Mouse (Mus musculus) forebrain, embryonic 10.5 days (tissue): ENCODE data around the gene Urb1. TPM values are rescaled to one million over a fixed set of nuclear protein-coding genes. Genes with fewer than 3 reads are reported as not detected.

Source experiments
- DNase-seq: peaks from one replicate; pipeline ENCODE4 v3.0.0-alpha.2; 2017; ENCODE audit warnings: low spot score; ENCODE audit errors: extremely low spot score
- H3K27ac ChIP-seq: fragments of 300-500 bp; sonication (generic); 2 replicates; pipeline ENCODE4 v1.5.1; 2016; ENCODE audit warnings: mild to moderate bottlenecking
- H3K27me3 ChIP-seq: fragments of 300-500 bp; sonication (generic); 2 replicates; pipeline ENCODE4 v1.6.1; 2016; ENCODE audit warnings: mild to moderate bottlenecking; ENCODE audit not compliant: poor library complexity, severe bottlenecking
- H3K36me3 ChIP-seq: fragments of 300-500 bp; sonication (generic); replicated peaks from 2 replicates; pipeline ENCODE4 v1.6.1; 2016; ENCODE audit warnings: mild to moderate bottlenecking, moderate library complexity
- H3K4me1 ChIP-seq: fragments of 300-500 bp; sonication (generic); 2 replicates; pipeline ENCODE4 v1.6.1; 2016
- H3K4me3 ChIP-seq: fragments of 300-500 bp; sonication (generic); 2 replicates; pipeline ENCODE4 v1.5.1; 2016; ENCODE audit warnings: mild to moderate bottlenecking, moderate library complexity
- H3K9me3 ChIP-seq: fragments of 300-500 bp; sonication (generic); 2 replicates; pipeline ENCODE4 v1.6.1; 2016; ENCODE audit warnings: mild to moderate bottlenecking, moderate library complexity
- WGBS: fragments of 180-500 bp; shearing (Covaris S2); methylation state at CpG from one replicate; pipeline ENCODE4 v1.1.7; 2016; 5-methylcytosine and 5-hydroxymethylcytosine counted together
- polyA plus RNA-seq: library from polyadenylated mRNA; unstranded; fragments of >200 nt; fragmentation: Nextera tagmentation; extraction: Ambion mirVana; gene quantifications from 2 replicates; pipeline ENCODE4 v1.2.1, GENCODE M21; 2016

The Urb1 gene
- polyA plus RNA-seq, 1 experiment from 2014 or later, result 13.8 TPM

GRCm38 (mm10) chr16:90747143-90747542, 63.1 kb downstream of the Urb1 start:
- H3K9me3 ChIP-seq, result no peaks in the 10 kb centered on the region
- no peak overlapping the region for H3K27ac ChIP-seq
- peaks cover 8% of the 10 kb centered on the region for H3K4me1 ChIP-seq
- H3K36me3 ChIP-seq, result peaks cover 19% of the 10 kb centered on the region
- no peak overlapping the region for H3K4me3 ChIP-seq
- 88% methylated on average over 6 of the region's 6 CpGs for WGBS
- H3K27me3 ChIP-seq, result no peaks in the 10 kb centered on the region
- no peak for DNase-seq

DNA sequence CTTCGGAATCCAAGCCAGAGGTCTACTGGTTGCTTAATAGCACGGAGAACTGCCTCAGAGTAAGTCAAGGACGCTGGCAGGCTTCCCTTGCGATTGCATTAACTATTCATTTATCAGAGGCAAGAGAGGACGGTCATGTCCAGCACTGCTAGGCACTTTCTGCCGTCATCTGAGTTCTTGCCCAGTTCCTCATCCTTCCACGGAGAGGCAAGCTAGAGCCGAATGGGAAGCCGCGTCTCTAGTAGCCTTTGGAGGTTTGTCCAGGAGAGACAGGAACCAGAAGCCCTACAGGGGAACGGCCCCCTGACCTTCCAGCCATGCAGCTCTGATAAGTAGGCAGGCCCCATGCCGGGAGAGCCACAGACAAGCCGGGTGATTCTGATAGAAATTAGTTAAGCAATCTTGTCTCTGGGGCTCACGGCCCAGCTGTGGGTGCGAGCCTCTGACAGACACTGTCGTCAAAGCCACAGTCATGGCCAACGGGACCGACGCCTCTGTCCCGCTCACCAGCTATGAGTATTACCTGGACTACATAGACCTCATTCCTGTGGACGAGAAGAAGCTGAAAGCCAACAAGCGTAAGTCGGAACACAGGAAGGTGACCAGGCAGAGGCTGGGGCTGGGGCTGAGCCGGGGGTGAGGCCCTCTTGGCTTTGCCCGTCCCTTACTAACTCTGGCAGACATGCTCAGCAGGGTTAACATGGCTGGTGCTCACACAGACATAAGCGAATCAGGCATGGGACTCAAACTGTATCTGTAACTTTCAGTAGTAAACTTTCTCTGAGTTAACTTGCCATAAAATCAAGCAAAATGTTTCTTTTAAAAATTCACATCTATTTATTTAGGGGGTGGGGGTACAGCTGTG, 71.9 kb downstream of the Urb1 start, which contains the start of gene Mrap:
Gene Mrap, plus strand, starts transcription at position 116 of the 865 bp plus-strand sequence.
- 87% methylated on average over 26 of the region's 26 CpGs for WGBS
- peaks cover 19% of the 10 kb centered on the region for H3K4me1 ChIP-seq
- H3K27ac ChIP-seq, result peak within 1 kb of the TSS; percentile 62; the same call in 1 of the 2 replicates
- no peaks in the 10 kb centered on the region for H3K27me3 ChIP-seq
- no peaks in the 10 kb centered on the region for H3K9me3 ChIP-seq
- no peak within 1 kb of the TSS for H3K4me3 ChIP-seq
- no peak for DNase-seq
- no peaks in the 10 kb centered on the region for H3K36me3 ChIP-seq

- H3K36me3 ChIP-seq, result no peaks in the 10 kb centered on the region
- H3K4me3 ChIP-seq, result no peak overlapping the region
- 79% methylated on average over 10 of the region's 10 CpGs for WGBS
- H3K4me1 ChIP-seq, result peaks cover 10% of the 10 kb centered on the region
- no peak overlapping the region for H3K27ac ChIP-seq
- H3K9me3 ChIP-seq, result no peaks in the 10 kb centered on the region; the same call in 1 of the 2 replicates
- DNase-seq, result no peak
- no peaks in the 10 kb centered on the region for H3K27me3 ChIP-seq
Measured at GRCm38 (mm10) chr16:90736672-90737270, 73.4 kb downstream of the Urb1 start.

DNA sequence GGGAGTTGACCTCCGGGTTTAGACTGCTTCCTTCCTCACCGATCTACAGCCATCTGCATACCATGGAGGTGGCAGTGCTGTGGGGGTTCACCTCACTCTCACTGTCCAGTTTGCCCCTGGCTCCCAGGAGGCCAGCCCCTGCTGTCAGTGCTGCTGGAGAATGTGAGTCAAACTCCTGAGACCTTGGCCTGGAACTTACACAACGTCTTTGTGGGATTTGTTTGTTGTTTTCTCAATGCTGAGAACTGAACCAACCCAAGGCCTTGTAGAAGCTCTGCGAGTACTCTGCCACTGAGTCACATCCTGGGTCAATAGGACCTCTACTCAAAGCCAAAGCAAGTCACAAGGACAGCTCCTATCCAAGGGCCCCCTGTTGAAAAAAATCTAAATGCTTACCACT, 74.6 kb downstream of the Urb1 start:
- no peak for DNase-seq
- no peaks in the 10 kb centered on the region for H3K27me3 ChIP-seq
- no peaks in the 10 kb centered on the region for H3K36me3 ChIP-seq
- no peak overlapping the region for H3K27ac ChIP-seq
- H3K4me3 ChIP-seq, result no peak overlapping the region
- 89% methylated on average over 4 of the region's 4 CpGs for WGBS
- peaks cover 9% of the 10 kb centered on the region; the same call in 1 of the 2 replicates for H3K9me3 ChIP-seq
- H3K4me1 ChIP-seq, result peaks cover 7% of the 10 kb centered on the region; the same call in 1 of the 2 replicates

GRCm38 (mm10) chr16:90727233-90728115, 82.7 kb downstream of the Urb1 start, which contains the start of gene Mis18a:
TSS of gene Mis18a (minus strand) at chr16:90727404.
- Histone ChIP-seq H3K27me3 (no peaks in the 10 kb centered on the region), H3K27ac (peak within 1 kb of the TSS; percentile 90), H3K9me3 (peaks cover 9% of the 10 kb centered on the region; the same call in 1 of the 2 replicates), H3K4me1 (peaks cover 24% of the 10 kb centered on the region), H3K4me3 (peak within 1 kb of the TSS; percentile 90), H3K36me3 (peaks cover 31% of the 10 kb centered on the region)
- 2% methylated on average over 53 of the region's 53 CpGs for WGBS
- DNase-seq, result peak; percentile 95

DNA sequence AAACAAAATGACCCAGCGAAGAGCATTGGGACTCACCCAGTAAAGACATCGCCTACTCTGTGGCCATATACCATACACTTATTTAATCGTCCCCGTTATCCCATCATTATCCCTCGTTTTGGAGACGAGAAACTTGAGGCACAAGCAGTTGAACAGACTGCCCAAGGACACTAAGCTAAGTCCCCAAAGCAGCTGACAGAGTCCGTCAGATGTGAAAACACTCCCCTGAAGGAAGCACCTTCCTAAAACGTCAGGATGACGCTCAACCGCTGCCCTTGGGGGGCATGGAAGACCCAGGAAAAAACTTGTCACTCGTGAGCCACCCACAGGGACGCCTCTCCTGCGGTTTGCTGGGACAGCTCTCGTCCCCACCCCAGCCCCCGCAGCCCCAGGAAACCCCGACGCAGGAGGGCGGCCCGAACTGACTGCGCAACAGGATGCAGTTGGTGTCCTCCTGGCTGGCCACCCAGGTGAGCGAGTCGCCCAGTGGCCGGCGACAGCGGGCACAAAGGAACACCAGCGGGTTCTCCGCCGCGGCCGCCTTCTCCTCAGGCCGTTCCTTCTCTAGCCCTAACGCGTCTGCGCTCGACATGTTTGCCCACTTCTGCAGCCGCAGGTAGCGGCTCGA, 83.5 kb downstream of the Urb1 start:
- peak overlapping the region; percentile 90 for H3K4me3 ChIP-seq
- 7% methylated on average over 38 of the region's 38 CpGs for WGBS
- peak overlapping the region; percentile 90 for H3K27ac ChIP-seq
- peaks cover 9% of the 10 kb centered on the region; the same call in 1 of the 2 replicates for H3K9me3 ChIP-seq
- no peaks in the 10 kb centered on the region for H3K27me3 ChIP-seq
- peaks cover 39% of the 10 kb centered on the region for H3K36me3 ChIP-seq
- no peak for DNase-seq
- peaks cover 24% of the 10 kb centered on the region for H3K4me1 ChIP-seq

- no peak overlapping the region for H3K27ac ChIP-seq
- peaks cover 65% of the 10 kb centered on the region for H3K36me3 ChIP-seq
- H3K4me1 ChIP-seq, result peaks cover 24% of the 10 kb centered on the region
- 90% methylated on average over 4 of the region's 4 CpGs for WGBS
- H3K27me3 ChIP-seq, result no peaks in the 10 kb centered on the region
- no peak overlapping the region for H3K4me3 ChIP-seq
- H3K9me3 ChIP-seq, result no peaks in the 10 kb centered on the region
- DNase-seq, result no peak
Measured at GRCm38 (mm10) chr16:90724051-90724450, 86.2 kb downstream of the Urb1 start.

- peaks cover 45% of the 10 kb centered on the region for H3K4me1 ChIP-seq
- H3K27me3 ChIP-seq, result peaks cover 18% of the 10 kb centered on the region
- WGBS, result 87% methylated on average over 12 of the region's 12 CpGs
- H3K27ac ChIP-seq, result peak overlapping the region; percentile 67
- no peaks in the 10 kb centered on the region for H3K36me3 ChIP-seq
- DNase-seq, result no peak
- H3K4me3 ChIP-seq, result no peak overlapping the region
- H3K9me3 ChIP-seq, result no peaks in the 10 kb centered on the region
Measured at GRCm38 (mm10) chr16:90710313-90710712, 99.9 kb downstream of the Urb1 start.

DNA sequence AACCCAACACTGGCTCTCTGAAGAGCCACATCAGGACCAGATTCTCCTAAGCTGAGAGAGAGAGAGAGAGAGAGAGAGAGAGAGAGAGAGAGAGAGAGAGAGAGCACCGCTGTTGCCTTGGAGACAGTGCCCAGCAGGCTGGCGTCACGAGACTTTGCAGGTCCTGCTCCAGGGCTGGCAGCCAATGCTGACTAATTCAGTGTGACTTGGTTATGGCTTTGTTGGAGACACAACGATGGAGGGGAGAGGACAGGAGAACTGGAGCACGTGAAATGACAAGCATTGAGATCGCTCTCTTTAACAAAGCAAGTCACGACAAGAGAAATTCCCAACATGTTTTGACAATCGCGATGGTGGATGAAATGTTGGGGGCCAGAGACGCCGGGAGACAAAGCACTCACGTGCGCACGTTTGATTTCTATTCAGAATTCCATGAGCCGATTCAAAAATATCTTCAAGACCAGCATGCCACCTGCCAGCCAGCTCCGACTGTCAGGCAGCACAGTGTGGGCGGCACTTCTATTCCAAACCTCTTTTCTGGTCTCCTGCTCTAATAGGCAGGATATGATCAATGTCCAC, 100.4 kb downstream of the Urb1 start:
- WGBS, result 54% methylated on average over 17 of the region's 17 CpGs
- Histone ChIP-seq H3K9me3 (no peaks in the 10 kb centered on the region), H3K4me3 (no peak overlapping the region; the same call in 1 of the 2 replicates), H3K4me1 (peaks cover 45% of the 10 kb centered on the region), H3K27ac (peak overlapping the region; percentile 67), H3K36me3 (no peaks in the 10 kb centered on the region), H3K27me3 (peaks cover 18% of the 10 kb centered on the region)
- peak; percentile 42 for DNase-seq

GRCm38 (mm10) chr16:90706279-90706678, 103.9 kb downstream of the Urb1 start:
- WGBS, result 57% methylated on average over 3 of the region's 3 CpGs
- 0 out of 2 replicates have a peak overlapping the region, but pooled peaks have one; percentile 5 for H3K27ac ChIP-seq
- H3K36me3 ChIP-seq, result no peaks in the 10 kb centered on the region
- no peak overlapping the region for H3K4me3 ChIP-seq
- peaks cover 35% of the 10 kb centered on the region for H3K4me1 ChIP-seq
- H3K27me3 ChIP-seq, result no peaks in the 10 kb centered on the region
- no peak for DNase-seq
- H3K9me3 ChIP-seq, result no peaks in the 10 kb centered on the region

DNA sequence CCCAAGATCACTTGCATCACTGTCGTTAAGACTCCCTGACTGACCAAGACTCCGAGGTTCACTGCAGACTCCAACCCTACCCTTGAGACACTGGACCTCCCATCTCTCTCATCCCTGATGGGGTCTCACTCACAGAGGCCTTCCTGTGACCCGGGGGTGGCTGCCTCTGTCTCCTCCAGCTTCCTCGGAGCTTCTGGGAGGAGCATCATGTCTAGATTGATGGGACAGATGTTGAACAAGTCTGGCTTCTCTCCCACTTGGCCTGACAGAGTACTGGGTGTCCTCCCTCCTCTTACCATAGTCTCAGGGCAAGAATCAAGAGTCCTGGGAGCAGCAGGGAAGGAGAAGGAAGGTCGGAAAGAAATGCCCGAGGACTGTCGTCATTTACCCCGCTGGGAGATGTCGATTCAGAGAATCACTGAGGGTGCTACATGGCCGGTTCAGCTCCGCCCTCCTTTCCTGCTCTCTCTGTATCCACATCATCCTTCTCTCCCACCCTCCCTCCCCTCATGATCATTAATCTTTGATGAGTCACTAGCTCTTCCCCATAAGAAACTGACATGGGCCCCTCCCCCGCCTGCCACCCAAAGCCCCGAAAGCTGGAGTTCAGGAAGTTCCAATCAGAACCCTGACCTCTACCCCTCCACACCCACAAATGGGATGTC, 105.9 kb downstream of the Urb1 start:
- no peaks in the 10 kb centered on the region for H3K9me3 ChIP-seq
- H3K27ac ChIP-seq, result peak overlapping the region; percentile 73
- DNase-seq, result no peak
- H3K4me3 ChIP-seq, result no peak overlapping the region
- peaks cover 16% of the 10 kb centered on the region for H3K4me1 ChIP-seq
- no peaks in the 10 kb centered on the region for H3K36me3 ChIP-seq
- 79% methylated on average over 13 of the region's 13 CpGs for WGBS
- H3K27me3 ChIP-seq, result no peaks in the 10 kb centered on the region
